Mouse (Mus musculus): ENCODE measurements around the gene Pih1d1.

Pih1d1 gene

GRCm38 (mm10) chr7:45126844-45127699 lies 27.0 kb upstream of the Pih1d1 start:
- DNase-seq (ENCODE audit: low read depth) = no peak

GRCm38 (mm10) chr7:45127700-45128224 lies 26.3 kb upstream of the Pih1d1 start:
- no peak for DNase-seq (ENCODE audit: low read depth)

DNA sequence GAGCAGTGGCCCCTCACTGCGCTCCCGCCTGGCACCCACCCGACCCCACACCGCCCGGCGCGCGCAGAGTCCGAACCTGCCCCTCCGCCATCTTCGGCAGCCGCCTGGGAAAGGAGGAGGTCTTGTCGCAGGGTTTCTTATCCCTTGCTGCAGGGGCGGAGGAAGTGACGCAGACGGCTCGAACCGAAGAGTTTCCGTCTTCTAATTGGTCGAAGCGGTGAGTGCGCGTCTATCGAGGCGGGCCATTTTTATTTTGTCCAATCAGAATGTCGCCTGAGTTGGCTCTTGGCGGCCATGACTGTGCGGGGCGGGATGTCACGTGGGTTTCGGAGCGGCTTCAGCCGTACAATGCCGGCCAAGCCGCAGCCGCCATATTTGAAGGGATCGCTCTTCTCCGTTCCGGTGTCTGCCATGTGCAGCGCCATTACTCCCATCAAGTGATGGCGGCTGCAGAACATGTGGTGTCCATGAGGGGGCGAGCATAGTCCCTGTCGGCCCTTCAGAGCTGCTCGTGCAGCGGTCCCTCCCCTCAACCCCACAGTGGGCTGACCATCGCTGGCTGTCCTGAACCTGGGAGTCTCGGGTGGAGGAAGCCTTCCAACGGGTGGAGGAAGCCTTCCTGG lies 25.4 kb upstream of the Pih1d1 start, which contains the start of gene Rpl13a:
TSS of gene Rpl13a (minus strand) at position 138 of the 623 bp plus-strand sequence.
- DNase-seq (ENCODE audit: low read depth) = peak; percentile 99

DNA sequence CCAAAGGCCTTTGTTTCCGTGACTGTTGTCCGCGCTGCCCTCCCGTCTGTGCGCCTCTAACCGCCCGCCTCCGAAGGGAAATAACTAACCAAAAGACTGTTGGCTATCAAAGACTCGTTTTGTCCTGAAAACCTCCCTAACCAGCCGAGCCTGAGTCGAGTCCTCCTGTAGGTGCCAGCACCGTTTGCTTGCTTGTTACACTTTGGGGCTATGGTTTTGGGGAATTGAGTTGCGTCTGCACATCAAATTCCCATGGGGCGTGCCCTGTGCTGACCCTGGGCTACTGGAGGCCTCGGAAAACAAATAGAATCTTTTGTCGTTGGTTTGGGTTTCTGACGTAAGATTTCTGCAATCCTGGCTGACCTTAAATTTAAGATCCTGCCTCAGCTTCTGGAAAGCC lies 24.8 kb upstream of the Pih1d1 start:
- no peak for DNase-seq (ENCODE audit: low read depth)

DNA sequence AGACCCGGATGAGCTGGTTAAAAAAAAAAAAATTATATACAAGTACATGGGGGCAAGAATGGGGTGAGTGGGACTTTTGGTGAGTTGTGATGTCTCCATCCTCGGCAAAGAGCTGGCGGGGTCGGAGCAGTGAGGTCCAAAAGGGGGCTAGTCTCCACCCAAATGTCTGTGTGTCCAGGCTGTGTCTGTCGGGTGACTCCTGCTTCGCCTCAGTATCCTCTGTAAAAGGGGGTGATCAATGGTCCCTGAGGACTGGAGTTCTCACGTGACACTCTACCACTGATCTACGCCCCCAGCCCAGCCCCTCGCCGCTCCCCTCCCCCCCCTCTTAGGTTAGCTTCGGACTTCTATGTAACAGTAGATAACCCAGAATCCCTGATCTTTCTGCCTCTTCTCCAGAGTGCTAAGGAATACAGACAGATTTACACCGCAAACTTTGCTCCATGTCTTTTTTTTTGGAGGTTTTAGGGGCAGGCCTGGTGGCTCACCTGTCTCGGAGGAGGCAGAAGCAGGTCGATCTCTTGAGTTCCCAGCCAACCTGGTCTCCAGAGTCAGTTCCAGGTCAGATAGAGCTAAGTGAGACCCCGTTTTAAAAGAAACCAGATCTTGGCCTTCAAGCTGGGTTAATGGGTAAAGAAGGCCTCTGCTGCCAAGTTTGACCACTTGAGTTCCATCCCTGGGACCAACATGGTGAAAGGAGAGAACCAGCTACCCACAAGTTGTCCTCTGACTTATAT lies 24.2 kb upstream of the Pih1d1 start:
- no peak for DNase-seq (ENCODE audit: low read depth)

DNA sequence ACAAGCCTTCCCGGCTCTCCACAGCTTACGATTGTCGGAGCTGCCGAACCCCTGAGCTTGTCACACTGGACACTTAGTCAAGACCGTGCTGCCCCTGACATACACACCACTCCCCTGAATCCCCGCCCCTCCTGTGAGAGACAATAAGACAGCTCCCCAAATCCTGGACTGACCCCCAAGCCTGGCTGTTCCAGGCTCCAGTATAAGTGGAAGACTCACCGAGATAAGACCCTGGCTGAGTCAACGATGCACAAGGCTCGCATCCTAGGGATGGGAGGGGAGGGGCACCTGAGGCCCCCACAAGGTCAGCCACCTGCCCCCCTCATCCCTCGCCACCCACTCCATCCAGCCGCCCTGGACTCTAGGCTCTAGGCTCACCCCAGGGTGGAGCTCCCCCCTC lies 22.3 kb upstream of the Pih1d1 start:
- DNase-seq (ENCODE audit: low read depth) = no peak

GRCm38 (mm10) chr7:45133446-45134159 lies 20.5 kb upstream of the Pih1d1 start:
- no peak for DNase-seq (ENCODE audit: low read depth)

- peak; percentile 74 for DNase-seq (ENCODE audit: low read depth)
These were observed 19.5 kb upstream of the Pih1d1 start for GRCm38 (mm10) chr7:45134544-45135026.

DNA sequence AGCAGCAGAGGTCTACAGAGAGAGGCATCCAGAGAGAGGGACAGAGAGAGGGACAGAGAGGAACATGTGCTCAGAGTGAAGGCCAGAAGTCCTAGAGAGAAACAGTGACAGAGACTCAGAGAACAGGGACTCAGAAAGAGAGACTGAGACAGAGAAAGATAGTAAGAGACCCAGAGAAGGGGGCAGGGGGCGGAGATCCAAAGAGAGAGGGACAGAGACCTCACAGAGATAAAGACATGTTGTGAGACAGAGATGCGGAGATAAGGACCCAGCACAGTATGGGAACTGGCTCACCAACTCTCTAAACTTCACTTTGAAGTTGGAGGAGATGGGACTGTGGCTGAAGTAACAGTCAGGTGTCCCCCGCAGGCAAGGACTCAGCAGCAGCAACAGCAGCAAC lies 18.7 kb upstream of the Pih1d1 start:
- DNase-seq (ENCODE audit: low read depth) = no peak

GRCm38 (mm10) chr7:45135993-45136567 lies 18.0 kb upstream of the Pih1d1 start, which contains the start of the genes Gm45713 and Flt3l:
TSS of gene Gm45713 (minus strand) at chr7:45136231.
TSS of gene Flt3l (minus strand) at chr7:45136432.
- peak; percentile 97 for DNase-seq (ENCODE audit: low read depth)

- DNase-seq (ENCODE audit: low read depth) = peak; percentile 47
These were observed 16.7 kb upstream of the Pih1d1 start for GRCm38 (mm10) chr7:45137171-45138006.

DNA sequence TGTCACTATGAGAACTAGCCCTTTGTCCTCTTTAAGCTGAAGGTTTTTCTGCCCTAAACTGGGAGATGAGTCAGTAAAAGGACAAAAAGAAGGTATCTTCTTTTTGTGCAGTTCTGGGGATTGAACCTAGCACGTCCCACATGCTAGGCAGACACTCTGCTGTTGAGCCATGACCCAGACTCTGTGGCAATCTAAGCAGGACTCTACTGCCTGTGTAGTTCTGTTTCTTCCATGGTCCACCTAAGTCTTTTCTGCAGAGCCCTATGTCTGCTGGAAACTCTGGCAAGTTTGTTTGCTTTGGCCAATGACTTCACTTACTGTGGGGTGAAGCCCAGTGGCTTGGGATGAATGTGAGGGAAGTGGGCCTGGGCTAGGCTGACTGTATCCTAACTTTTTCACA lies 15.7 kb upstream of the Pih1d1 start:
- no peak for DNase-seq (ENCODE audit: low read depth)

GRCm38 (mm10) chr7:45139904-45140723 lies 14.0 kb upstream of the Pih1d1 start:
- DNase-seq (ENCODE audit: low read depth) = no peak

DNA sequence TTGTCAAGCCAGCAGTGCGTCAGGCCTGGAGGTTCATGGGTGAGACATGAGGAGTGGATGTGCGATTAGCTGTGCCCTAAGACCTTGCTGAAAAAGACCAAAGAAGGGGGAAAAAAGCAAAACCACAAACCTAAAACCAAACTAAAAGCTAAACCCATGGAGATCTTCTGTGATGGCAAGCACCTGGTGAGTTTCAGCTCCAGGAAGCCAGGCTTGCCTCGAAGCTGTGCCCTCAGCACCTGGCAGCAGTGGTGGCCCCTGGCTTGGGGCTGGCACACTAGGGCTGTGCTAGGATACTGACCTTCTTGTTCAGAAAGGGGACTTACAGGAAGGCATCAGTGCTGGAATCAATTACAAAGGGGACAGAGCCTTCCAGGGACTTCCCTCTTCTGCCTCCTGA lies 12.8 kb upstream of the Pih1d1 start:
- peak; percentile 57 for DNase-seq (ENCODE audit: low read depth)

- DNase-seq (ENCODE audit: low read depth) = no peak
These were observed 12.2 kb upstream of the Pih1d1 start for GRCm38 (mm10) chr7:45141914-45142313.

GRCm38 (mm10) chr7:45144368-45145174 lies 9.5 kb upstream of the Pih1d1 start:
- no peak for DNase-seq (ENCODE audit: low read depth)

- DNase-seq (ENCODE audit: low read depth) = no peak
These were observed 8.6 kb upstream of the Pih1d1 start for GRCm38 (mm10) chr7:45145460-45145859.

GRCm38 (mm10) chr7:45147267-45147666 lies 6.8 kb upstream of the Pih1d1 start:
- DNase-seq (ENCODE audit: low read depth) = no peak
